Mouse (Mus musculus) forebrain, embryonic 10.5 days (tissue): Measurements from ENCODE around the gene Olfr874. TPM values are rescaled to one million over a fixed set of nuclear protein-coding genes. Genes with fewer than 3 reads are reported as not detected.
"Not testable (repeated sequence)": the region's sequence is repeated elsewhere in the genome, so short reads cannot be mapped to it uniquely, and the experiment has no call there.

Experiments used
- DNase-seq: peaks from one replicate; pipeline ENCODE4 v3.0.0-alpha.2; 2017; ENCODE audit warnings: low spot score; ENCODE audit errors: extremely low spot score
- H3K27ac ChIP-seq: fragments of 300-500 bp; sonication (generic); 2 replicates; pipeline ENCODE4 v1.5.1; 2016; ENCODE audit warnings: mild to moderate bottlenecking
- H3K27me3 ChIP-seq: fragments of 300-500 bp; sonication (generic); 2 replicates; pipeline ENCODE4 v1.6.1; 2016; ENCODE audit warnings: mild to moderate bottlenecking; ENCODE audit not compliant: poor library complexity, severe bottlenecking
- H3K36me3 ChIP-seq: fragments of 300-500 bp; sonication (generic); replicated peaks from 2 replicates; pipeline ENCODE4 v1.6.1; 2016; ENCODE audit warnings: mild to moderate bottlenecking, moderate library complexity
- H3K4me1 ChIP-seq: fragments of 300-500 bp; sonication (generic); 2 replicates; pipeline ENCODE4 v1.6.1; 2016
- H3K4me3 ChIP-seq: fragments of 300-500 bp; sonication (generic); 2 replicates; pipeline ENCODE4 v1.5.1; 2016; ENCODE audit warnings: mild to moderate bottlenecking, moderate library complexity
- H3K9me3 ChIP-seq: fragments of 300-500 bp; sonication (generic); 2 replicates; pipeline ENCODE4 v1.6.1; 2016; ENCODE audit warnings: mild to moderate bottlenecking, moderate library complexity
- WGBS: fragments of 180-500 bp; shearing (Covaris S2); methylation state at CpG from one replicate; pipeline ENCODE4 v1.1.7; 2016; 5-methylcytosine and 5-hydroxymethylcytosine counted together
- polyA plus RNA-seq: library from polyadenylated mRNA; unstranded; fragments of >200 nt; fragmentation: Nextera tagmentation; extraction: Ambion mirVana; gene quantifications from 2 replicates; pipeline ENCODE4 v1.2.1, GENCODE M21; 2016

Gene Olfr874
- not detected in 2 replicates for polyA plus RNA-seq

DNA sequence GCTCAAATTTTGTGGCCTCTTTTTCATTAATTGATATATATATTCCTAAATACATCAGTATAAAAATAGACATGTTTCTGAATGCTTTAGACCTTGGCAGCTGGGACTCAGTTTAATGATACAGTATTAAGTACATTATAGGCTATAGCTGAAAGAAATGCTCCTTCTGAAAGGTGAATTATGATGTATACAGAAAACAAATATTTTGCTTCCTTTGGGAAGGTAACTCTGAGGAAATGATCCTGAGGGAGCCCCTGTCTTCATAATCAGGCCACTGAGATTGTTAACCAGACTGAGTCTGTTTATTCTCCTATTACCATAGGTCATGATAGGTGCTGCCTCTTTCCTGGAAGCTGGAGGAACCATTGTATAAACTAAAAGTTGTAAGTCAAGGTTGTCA is at the start of gene Olfr874:
Gene Olfr874 (plus strand): TSS at position 301 of the 400 bp plus-strand sequence.
- no peak within 1 kb of the TSS for H3K4me3 ChIP-seq
- no peak for DNase-seq
- H3K36me3 ChIP-seq, result no peaks in the 10 kb centered on the region
- H3K4me1 ChIP-seq, result peaks cover 1% of the 10 kb centered on the region
- no peaks in the 10 kb centered on the region for H3K9me3 ChIP-seq
- no peaks in the 10 kb centered on the region for H3K27me3 ChIP-seq
- no peak within 1 kb of the TSS for H3K27ac ChIP-seq

DNA sequence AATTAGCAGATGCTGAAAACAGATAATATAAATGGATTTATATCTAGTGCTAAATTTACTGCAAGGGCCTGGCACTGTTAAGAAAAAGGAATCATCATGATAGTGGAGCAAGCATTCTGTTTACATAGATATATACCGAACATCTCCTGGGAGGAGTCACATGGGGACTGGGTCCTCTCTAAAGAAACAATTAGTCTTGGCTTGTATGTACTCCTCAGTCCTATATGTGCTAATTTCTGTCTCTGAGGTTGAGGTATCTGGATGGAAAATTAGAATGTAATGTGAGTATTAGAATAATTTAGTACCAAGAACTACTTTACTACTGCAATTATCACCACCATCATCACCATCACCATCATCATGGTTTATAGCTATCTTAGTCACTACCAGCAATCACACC is 28.8 kb upstream of the Olfr874 start, which contains the start of gene Olfr160:
Gene Olfr160 (minus strand): TSS at position 101 of the 400 bp plus-strand sequence.
- Histone ChIP-seq H3K9me3 (no peaks in the 10 kb centered on the region), H3K4me3 (no peak within 1 kb of the TSS), H3K27ac (no peak within 1 kb of the TSS), H3K27me3 (no peaks in the 10 kb centered on the region), H3K4me1 (no peaks in the 10 kb centered on the region), H3K36me3 (no peaks in the 10 kb centered on the region)
- 94% methylated on average over 1 of the region's 1 CpGs for WGBS
- DNase-seq, result no peak

DNA sequence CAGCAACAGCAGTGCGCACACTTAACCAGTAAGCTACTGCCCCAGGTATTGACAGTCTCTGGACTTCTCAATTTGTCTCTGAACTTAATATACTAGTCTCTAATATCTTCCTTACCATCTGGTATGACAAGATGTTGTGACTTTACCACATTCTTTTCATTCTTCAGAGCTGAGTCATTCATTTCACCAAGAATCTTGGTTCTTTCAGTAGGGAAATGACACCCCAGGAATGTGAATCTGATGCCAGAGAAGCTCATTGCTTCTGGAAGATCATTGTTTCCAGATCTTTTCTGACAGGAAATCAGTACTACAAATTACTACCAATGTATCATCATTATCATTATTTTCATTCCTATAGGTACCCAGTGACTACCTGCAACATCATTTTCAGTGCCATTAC is 10.6 kb upstream of the Olfr874 start:
- no peaks in the 10 kb centered on the region for H3K9me3 ChIP-seq
- H3K27ac ChIP-seq, result no peak overlapping the region
- H3K4me1 ChIP-seq, result no peaks in the 10 kb centered on the region
- H3K36me3 ChIP-seq, result no peaks in the 10 kb centered on the region
- DNase-seq, result no peak
- H3K4me3 ChIP-seq, result no peak overlapping the region
- WGBS, result 95% methylated on average over 1 of the region's 1 CpGs
- H3K27me3 ChIP-seq, result no peaks in the 10 kb centered on the region

DNA sequence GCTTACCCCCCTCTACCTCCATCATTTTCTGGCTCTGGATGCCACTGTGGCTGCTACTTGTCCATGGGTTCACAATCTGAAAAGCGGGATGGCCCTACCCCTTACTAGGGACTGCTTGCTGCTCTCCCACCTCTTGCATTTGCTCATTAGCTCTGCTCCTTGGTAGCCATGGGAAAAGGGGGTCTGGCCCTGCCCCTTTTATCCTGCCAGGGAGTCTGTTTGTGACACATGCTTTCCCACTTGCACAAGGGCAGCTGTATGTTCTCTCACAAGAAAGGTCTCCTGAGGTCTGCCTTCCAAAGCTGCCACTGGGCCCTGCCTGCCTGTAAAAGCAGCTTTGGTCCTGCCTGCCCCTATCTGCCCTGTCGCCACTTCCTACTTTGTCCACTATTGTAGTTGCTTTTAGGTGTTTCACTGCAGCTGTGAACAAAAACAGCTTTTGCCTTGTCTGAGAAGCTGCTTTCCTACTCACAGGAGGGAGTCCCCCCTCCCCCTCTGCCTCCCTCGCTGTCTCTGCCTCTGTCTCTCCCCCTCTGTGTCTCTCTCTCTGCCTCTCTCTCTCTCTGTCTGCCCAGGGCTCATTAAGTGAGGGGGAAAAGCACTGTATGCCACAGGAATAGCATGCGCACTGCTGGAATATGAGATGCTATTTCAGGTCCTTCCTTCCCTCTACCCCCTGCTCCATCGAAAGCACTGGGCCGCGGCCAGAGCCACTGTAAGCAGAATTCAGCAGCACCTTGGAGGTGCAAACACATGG is 5.6 kb downstream of the Olfr874 start:
- DNase-seq, result peak; percentile 20
- no peaks in the 10 kb centered on the region for H3K9me3 ChIP-seq
- H3K36me3 ChIP-seq, result no peaks in the 10 kb centered on the region
- H3K4me3 ChIP-seq, result no peak overlapping the region
- peak overlapping the region; percentile 74 for H3K27ac ChIP-seq
- H3K4me1 ChIP-seq, result peaks cover 13% of the 10 kb centered on the region
- WGBS, result 24% methylated on average over 7 of the region's 7 CpGs
- H3K27me3 ChIP-seq, result no peaks in the 10 kb centered on the region

DNA sequence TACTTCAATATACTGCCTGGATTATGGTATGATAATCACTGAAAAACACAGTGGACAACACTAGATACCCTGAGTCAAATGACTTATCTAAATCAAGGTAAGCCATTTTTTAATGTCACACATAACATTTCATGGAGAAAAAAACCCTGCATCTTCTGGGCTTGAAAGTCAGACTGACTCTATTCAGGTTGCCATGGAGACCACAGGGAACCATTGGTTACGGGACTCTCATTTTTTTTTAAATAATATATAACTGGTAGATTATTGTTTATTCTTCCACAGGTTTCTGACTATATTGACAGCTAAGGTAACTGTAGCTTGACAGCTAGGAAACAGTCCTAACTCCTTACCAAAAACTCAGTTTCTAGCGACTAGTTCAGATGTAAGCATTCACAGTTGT is 6.6 kb downstream of the Olfr874 start:
- no peaks in the 10 kb centered on the region for H3K9me3 ChIP-seq
- no peaks in the 10 kb centered on the region for H3K27me3 ChIP-seq
- H3K4me3 ChIP-seq, result no peak overlapping the region
- DNase-seq, result no peak
- 66% methylated on average over 2 of the region's 2 CpGs for WGBS
- H3K36me3 ChIP-seq, result no peaks in the 10 kb centered on the region
- H3K4me1 ChIP-seq, result peaks cover 13% of the 10 kb centered on the region
- H3K27ac ChIP-seq, result no peak overlapping the region

DNA sequence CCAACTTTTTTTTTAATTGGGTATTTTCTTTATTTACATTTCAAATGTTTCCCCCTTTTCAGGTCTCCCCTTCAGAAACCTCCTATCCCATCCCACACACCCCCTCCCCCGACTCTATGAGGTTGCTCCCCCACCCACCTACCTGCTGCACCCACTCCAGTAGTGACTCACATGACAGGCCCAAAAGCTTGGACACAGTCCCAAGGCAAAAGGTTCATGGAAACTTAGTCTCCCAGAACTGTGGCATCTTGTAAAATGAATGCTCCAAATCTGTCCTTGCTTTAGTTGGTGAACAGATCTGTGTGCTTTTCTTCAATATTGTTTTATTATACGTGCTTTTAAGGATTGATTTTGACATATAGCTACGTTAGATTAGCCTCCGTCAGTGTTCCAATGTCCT is 7.1 kb downstream of the Olfr874 start:
- no peak for DNase-seq
- Histone ChIP-seq H3K4me3 (no peak overlapping the region), H3K27me3 (no peaks in the 10 kb centered on the region), H3K4me1 (peaks cover 13% of the 10 kb centered on the region), H3K27ac (no peak overlapping the region), H3K36me3 (no peaks in the 10 kb centered on the region), H3K9me3 (no peaks in the 10 kb centered on the region)
- 63% methylated on average over 4 of the region's 4 CpGs for WGBS

DNA sequence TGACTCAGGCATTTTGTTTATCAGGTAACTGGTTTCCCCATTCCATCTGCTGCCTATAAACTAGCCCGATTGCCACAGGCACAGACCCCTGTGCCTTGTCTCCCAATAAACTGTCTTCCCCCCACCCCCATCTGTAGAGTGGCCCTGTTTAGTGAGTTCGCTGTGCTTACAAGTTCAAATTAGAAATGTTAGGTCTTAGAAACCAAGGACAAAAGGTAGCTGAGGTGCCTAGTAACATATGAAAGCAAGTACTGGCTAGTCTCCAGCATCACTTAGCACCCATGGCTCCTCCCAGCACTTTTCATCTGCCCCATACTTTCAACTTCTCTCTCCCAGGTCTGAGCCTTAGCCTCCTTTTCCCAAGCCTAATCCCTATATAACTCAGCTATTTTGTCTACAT is 16.8 kb downstream of the Olfr874 start:
- no peaks in the 10 kb centered on the region for H3K9me3 ChIP-seq
- H3K4me3 ChIP-seq, result no peak overlapping the region
- H3K36me3 ChIP-seq, result no peaks in the 10 kb centered on the region
- no peaks in the 10 kb centered on the region for H3K4me1 ChIP-seq
- WGBS, result 92% methylated on average over 2 of the region's 2 CpGs
- H3K27me3 ChIP-seq, result no peaks in the 10 kb centered on the region
- no peak overlapping the region for H3K27ac ChIP-seq
- DNase-seq, result no peak

DNA sequence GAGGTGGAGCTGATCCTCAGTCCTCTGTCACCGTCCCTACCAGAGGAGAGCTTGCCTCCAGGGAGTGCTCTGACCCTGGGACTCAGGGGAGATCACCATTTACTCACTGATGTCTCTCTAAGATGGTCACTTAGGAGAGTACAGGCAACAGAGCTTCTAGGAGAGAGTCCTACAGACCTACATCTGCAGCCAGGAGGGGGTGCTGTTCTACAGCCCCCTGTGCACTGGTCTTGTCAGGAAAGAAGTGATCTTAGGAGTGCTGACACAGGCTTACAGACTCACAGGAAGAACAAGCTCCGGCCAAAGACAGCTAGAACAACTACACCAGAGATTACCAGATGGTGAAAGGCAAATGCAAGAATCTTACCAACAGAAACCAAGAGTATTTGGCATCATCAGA is 17.6 kb downstream of the Olfr874 start:
- 65% methylated on average over 2 of the region's 2 CpGs for WGBS
- H3K9me3 ChIP-seq, result no peaks in the 10 kb centered on the region
- no peaks in the 10 kb centered on the region for H3K27me3 ChIP-seq
- no peaks in the 10 kb centered on the region for H3K36me3 ChIP-seq
- H3K4me3 ChIP-seq, result no peak overlapping the region
- no peak overlapping the region for H3K27ac ChIP-seq
- no peak for DNase-seq
- no peaks in the 10 kb centered on the region for H3K4me1 ChIP-seq

DNA sequence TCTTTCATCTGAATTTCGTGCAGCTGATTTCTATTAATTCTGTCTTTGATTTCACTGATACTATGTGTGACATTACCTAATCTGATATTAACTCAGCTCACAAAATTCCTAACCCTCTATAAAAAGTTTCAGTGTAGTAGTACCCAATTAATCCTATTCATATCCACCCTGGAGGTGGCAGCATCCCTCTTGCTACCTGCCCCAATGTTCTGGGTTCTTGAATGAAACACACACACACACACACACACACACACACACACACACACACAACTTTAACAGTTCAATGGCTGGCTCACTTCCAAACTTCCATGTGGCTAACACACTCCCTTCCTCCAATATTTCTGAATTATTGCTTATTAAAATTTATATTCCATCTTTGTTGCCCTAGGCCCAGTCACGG is 25.8 kb downstream of the Olfr874 start:
- Histone ChIP-seq H3K4me1 (no peaks in the 10 kb centered on the region), H3K27ac (no peak overlapping the region), H3K36me3 (no peaks in the 10 kb centered on the region), H3K27me3 (no peaks in the 10 kb centered on the region), H3K9me3 (no peaks in the 10 kb centered on the region), H3K4me3 (no peak overlapping the region)
- WGBS, result 88% methylated on average over 2 of the region's 2 CpGs
- DNase-seq, result no peak

DNA sequence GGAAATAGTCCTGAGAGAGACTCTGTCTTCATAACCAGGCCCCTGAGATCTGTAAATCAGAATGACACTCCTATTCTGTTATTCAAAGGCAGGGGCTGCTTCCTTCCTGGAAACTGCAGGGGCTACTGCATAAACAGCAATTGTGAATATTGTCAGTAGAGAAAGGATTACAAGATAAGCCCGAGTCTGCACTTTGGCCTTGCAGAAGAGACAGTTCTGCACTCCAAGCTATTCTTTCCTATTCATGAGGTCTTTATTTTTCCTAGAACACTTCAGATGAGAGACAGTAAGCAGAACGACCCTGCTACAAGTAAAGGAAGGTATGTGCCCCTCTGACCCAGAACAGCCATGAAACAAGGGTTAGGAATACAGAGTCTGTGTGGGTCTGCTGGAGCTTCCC is 26.9 kb downstream of the Olfr874 start, which contains the start of gene Olfr875:
Gene Olfr875 (plus strand): TSS at position 99 of the 400 bp plus-strand sequence.
- Histone ChIP-seq H3K27ac (no peak within 1 kb of the TSS), H3K27me3 (no peaks in the 10 kb centered on the region), H3K4me3 (no peak within 1 kb of the TSS), H3K9me3 (no peaks in the 10 kb centered on the region), H3K4me1 (no peaks in the 10 kb centered on the region), H3K36me3 (no peaks in the 10 kb centered on the region)
- DNase-seq, result no peak
- WGBS, result 69% methylated on average over 2 of the region's 2 CpGs

DNA sequence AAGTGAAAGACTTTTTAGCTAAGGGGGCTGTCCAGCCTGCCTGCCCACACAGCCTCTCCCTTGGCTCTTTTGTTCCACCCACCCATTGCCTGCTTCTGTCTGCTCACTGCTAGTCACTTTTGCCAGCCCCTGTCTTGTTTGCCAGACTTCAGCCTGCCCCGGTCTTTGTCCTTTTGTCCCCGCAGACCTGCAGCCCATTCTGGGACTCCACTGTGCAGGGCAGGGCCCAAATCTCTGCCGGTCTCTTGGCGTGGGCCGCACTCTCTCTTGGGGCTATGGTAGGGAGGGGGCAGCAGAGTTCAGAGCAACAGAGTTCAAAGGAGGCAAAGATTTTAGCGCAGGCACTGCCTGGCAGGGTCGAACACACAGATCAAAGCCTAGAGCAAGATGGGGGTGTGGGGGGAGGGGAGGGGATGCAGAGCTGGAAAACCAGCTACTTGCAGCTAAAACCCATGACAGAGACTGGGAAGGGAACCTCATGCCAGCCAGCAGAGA is 37.9 kb downstream of the Olfr874 start:
- Histone ChIP-seq H3K36me3 (no peaks in the 10 kb centered on the region), H3K27ac (peak overlapping the region; percentile 93), H3K27me3 (no peaks in the 10 kb centered on the region), H3K4me3 (peak overlapping the region; percentile 37), H3K9me3 (no peaks in the 10 kb centered on the region; the same call in 1 of the 2 replicates), H3K4me1 (peaks cover 19% of the 10 kb centered on the region)
- WGBS, result 2% methylated on average over 7 of the region's 7 CpGs
- DNase-seq, result peak; percentile 81

DNA sequence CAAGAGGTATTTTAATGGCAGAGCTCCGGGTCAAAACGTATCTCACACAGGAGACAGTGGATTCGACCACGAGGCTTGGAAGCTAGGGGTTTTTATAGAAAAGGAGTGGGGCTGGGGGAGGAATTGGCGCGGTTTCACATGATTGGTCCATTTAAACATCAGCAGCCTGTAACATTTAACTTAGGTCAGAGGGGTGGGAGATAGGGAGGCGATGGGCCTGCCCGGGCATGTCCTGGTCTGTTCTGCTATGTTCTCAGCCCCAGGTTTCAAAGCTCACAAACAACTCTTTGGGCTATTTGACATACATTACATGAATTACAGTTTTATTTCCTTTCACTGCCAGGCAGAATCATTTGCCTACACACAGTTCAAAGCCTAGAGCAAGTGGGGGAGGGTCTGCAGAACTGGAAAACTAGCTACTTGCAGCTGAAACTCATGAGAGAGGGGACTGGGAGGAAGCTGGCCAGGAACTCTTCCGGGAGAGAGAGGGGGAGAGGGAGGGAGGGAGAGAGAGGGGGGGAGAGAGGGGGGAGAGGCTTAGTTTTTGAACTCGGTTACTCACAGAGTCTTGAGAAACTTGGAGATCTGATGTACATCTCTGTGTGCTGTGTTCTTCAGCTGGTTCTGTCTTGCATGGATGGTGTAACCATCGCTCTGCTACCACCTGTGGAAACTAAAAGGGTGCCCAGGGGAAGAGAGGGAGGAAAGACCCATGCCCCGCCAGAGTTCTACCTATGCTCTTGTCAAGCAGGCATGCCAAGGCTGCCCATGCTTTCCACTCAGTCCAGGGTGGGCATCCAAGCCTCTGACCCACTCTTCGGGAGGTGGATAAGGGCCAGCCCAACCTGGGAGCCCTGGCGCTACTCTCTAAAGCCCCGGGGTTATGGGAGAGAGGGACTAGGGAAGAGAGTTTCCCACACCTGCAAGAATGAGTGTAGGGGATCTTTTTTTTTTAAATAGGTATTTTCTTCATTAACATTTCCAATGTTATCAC is 38.8 kb downstream of the Olfr874 start:
- peak; percentile 34 for DNase-seq
- 54% methylated on average over 11 of the region's 15 CpGs for WGBS
- Histone ChIP-seq H3K4me3 (peak overlapping the region; percentile 37; the same call in 1 of the 2 replicates), H3K27ac (peak overlapping the region; percentile 93), H3K4me1 (peaks cover 19% of the 10 kb centered on the region)
- H3K36me3 ChIP-seq, H3K27me3 ChIP-seq, H3K9me3 ChIP-seq: not testable (repeated sequence)
